Mouse (Mus musculus) thymus, adult 2 months (tissue): ENCODE results near the gene Znrf2.

Experiments
- CTCF ChIP-seq: fragments of 200-500 bp; IDR thresholded peaks from 2 replicates; pipeline ENCODE4 v1.5.1; 2012; ENCODE audit warnings: mild to moderate bottlenecking, control low read depth, low read length, moderate library complexity, borderline replicate concordance; ENCODE audit not compliant: control insufficient read depth, poor library complexity, insufficient read depth; ENCODE audit errors: extremely low read depth
- POLR2A ChIP-seq: fragments of 200-500 bp; IDR thresholded peaks from 2 replicates; pipeline ENCODE4 v1.6.1; 2012; ENCODE audit warnings: mild to moderate bottlenecking, low read length, control low read depth, moderate library complexity; ENCODE audit not compliant: control insufficient read depth, poor library complexity, insufficient read depth; ENCODE audit errors: extremely low read depth

DNA sequence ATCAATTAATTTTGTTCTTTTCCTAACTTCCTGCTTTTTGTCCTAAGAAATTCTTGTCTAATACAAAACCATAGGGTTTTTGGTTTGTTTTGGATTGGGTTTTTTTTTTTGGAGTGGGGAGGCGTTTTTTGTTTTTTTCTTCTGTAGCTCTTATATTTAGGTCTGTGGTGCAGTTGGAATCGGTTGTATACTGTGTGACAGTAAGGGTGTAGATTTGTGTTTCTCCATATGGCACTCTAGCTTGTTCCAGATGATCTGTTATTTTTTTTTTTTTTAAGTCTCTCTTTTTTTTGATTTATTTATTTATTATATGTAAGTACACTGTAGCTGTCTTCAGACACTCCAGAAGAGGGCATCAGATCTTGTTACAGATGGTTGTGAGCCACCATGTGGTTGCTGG is 83.5 kb downstream of the Znrf2 start:
- no peak for TF ChIP-seq CTCF
- TF ChIP-seq POLR2A, result no peak
